Mouse (Mus musculus): ENCODE data around the gene Ppp1r13l. TPM values are rescaled to one million over a fixed set of nuclear protein-coding genes. Genes with fewer than 3 reads are reported as not detected.

Gene Ppp1r13l
- polyA plus RNA-seq, 1 experiment = 8.2 TPM

- no peak for DNase-seq (ENCODE audit: low read depth)
- TF ChIP-seq CTCF (IDR thresholded peaks at IDR 0.05; ENCODE audit: borderline replicate concordance, extremely low read depth, insufficient read depth, insufficient read length) (no peak), POLR2A (IDR thresholded peaks at IDR 0.05; ENCODE audit: borderline replicate concordance, extremely low read depth, insufficient read depth, insufficient read length, poor library complexity, severe bottlenecking) (no peak)
These were observed 37.1 kb upstream of the Ppp1r13l start for GRCm38 (mm10) chr7:19322489-19322888.

- TF ChIP-seq POLR2A (IDR thresholded peaks at IDR 0.05; ENCODE audit: borderline replicate concordance, extremely low read depth, insufficient read depth, insufficient read length, poor library complexity, severe bottlenecking) (no peak), CTCF (IDR thresholded peaks at IDR 0.05; ENCODE audit: borderline replicate concordance, extremely low read depth, insufficient read depth, insufficient read length) (no peak)
- DNase-seq (ENCODE audit: low read depth) = no peak
These were observed 35.3 kb upstream of the Ppp1r13l start for GRCm38 (mm10) chr7:19324221-19324620.

- no peak for DNase-seq (ENCODE audit: low read depth)
- TF ChIP-seq CTCF (IDR thresholded peaks at IDR 0.05; ENCODE audit: borderline replicate concordance, extremely low read depth, insufficient read depth, insufficient read length) = no peak
- no peak for TF ChIP-seq POLR2A (IDR thresholded peaks at IDR 0.05; ENCODE audit: borderline replicate concordance, extremely low read depth, insufficient read depth, insufficient read length, poor library complexity, severe bottlenecking)
These were observed 34.0 kb upstream of the Ppp1r13l start for GRCm38 (mm10) chr7:19325262-19326199.

GRCm38 (mm10) chr7:19326359-19326758 is 33.2 kb upstream of the Ppp1r13l start:
- TF ChIP-seq POLR2A (IDR thresholded peaks at IDR 0.05; ENCODE audit: borderline replicate concordance, extremely low read depth, insufficient read depth, insufficient read length, poor library complexity, severe bottlenecking) = no peak
- no peak for TF ChIP-seq CTCF (IDR thresholded peaks at IDR 0.05; ENCODE audit: borderline replicate concordance, extremely low read depth, insufficient read depth, insufficient read length)
- peak; percentile 87 for DNase-seq (ENCODE audit: low read depth)

- TF ChIP-seq POLR2A (IDR thresholded peaks at IDR 0.05; ENCODE audit: borderline replicate concordance, extremely low read depth, insufficient read depth, insufficient read length, poor library complexity, severe bottlenecking) (no peak), CTCF (IDR thresholded peaks at IDR 0.05; ENCODE audit: borderline replicate concordance, extremely low read depth, insufficient read depth, insufficient read length) (no peak)
- DNase-seq (ENCODE audit: low read depth) = peak; percentile 92
These were observed 32.4 kb upstream of the Ppp1r13l start for GRCm38 (mm10) chr7:19327128-19327527.

GRCm38 (mm10) chr7:19327782-19328181 is 31.8 kb upstream of the Ppp1r13l start:
- no peak for TF ChIP-seq POLR2A (IDR thresholded peaks at IDR 0.05; ENCODE audit: borderline replicate concordance, extremely low read depth, insufficient read depth, insufficient read length, poor library complexity, severe bottlenecking)
- TF ChIP-seq CTCF (IDR thresholded peaks at IDR 0.05; ENCODE audit: borderline replicate concordance, extremely low read depth, insufficient read depth, insufficient read length) = no peak

GRCm38 (mm10) chr7:19328425-19328824 is 31.1 kb upstream of the Ppp1r13l start:
- no peak for DNase-seq (ENCODE audit: low read depth)
- TF ChIP-seq POLR2A (IDR thresholded peaks at IDR 0.05; ENCODE audit: borderline replicate concordance, extremely low read depth, insufficient read depth, insufficient read length, poor library complexity, severe bottlenecking) (no peak), CTCF (IDR thresholded peaks at IDR 0.05; ENCODE audit: borderline replicate concordance, extremely low read depth, insufficient read depth, insufficient read length) (peak; percentile 17; the same call in 1 of the 2 replicates)

More at GRCm38 (mm10) chr7:19327782-19328181, 31.8 kb upstream of the Ppp1r13l start:
- DNase-seq (ENCODE audit: low read depth) = no peak

GRCm38 (mm10) chr7:19331910-19332309 is 27.6 kb upstream of the Ppp1r13l start:
- TF ChIP-seq CTCF (IDR thresholded peaks at IDR 0.05; ENCODE audit: borderline replicate concordance, extremely low read depth, insufficient read depth, insufficient read length) (no peak), POLR2A (IDR thresholded peaks at IDR 0.05; ENCODE audit: borderline replicate concordance, extremely low read depth, insufficient read depth, insufficient read length, poor library complexity, severe bottlenecking) (no peak)
- DNase-seq (ENCODE audit: low read depth) = no peak

GRCm38 (mm10) chr7:19332709-19333352 is 26.7 kb upstream of the Ppp1r13l start:
- DNase-seq (ENCODE audit: low read depth) = peak; percentile 79
- TF ChIP-seq POLR2A (IDR thresholded peaks at IDR 0.05; ENCODE audit: borderline replicate concordance, extremely low read depth, insufficient read depth, insufficient read length, poor library complexity, severe bottlenecking) (0 out of 2 replicates have a peak, but pooled peaks have one; percentile 17), CTCF (IDR thresholded peaks at IDR 0.05; ENCODE audit: borderline replicate concordance, extremely low read depth, insufficient read depth, insufficient read length) (no peak)

- no peak for DNase-seq (ENCODE audit: low read depth)
- no peak for TF ChIP-seq CTCF (IDR thresholded peaks at IDR 0.05; ENCODE audit: borderline replicate concordance, extremely low read depth, insufficient read depth, insufficient read length)
- no peak for TF ChIP-seq POLR2A (IDR thresholded peaks at IDR 0.05; ENCODE audit: borderline replicate concordance, extremely low read depth, insufficient read depth, insufficient read length, poor library complexity, severe bottlenecking)
These were observed 24.0 kb upstream of the Ppp1r13l start for GRCm38 (mm10) chr7:19335583-19335982.

GRCm38 (mm10) chr7:19337122-19337521 is 22.4 kb upstream of the Ppp1r13l start:
- DNase-seq (ENCODE audit: low read depth) = no peak

More at GRCm38 (mm10) chr7:19337122-19337521, 22.4 kb upstream of the Ppp1r13l start:
- TF ChIP-seq POLR2A (IDR thresholded peaks at IDR 0.05; ENCODE audit: borderline replicate concordance, extremely low read depth, insufficient read depth, insufficient read length, poor library complexity, severe bottlenecking) (no peak), CTCF (IDR thresholded peaks at IDR 0.05; ENCODE audit: borderline replicate concordance, extremely low read depth, insufficient read depth, insufficient read length) (no peak)

Data from brain, embryonic 14.5 days (tissue).